Mouse (Mus musculus): Measurements from ENCODE around the gene Mdm1.
"Not testable (repeated sequence)": the region's sequence is repeated elsewhere in the genome, so short reads cannot be mapped to it uniquely, and the experiment has no call there.

The Mdm1 gene

DNA sequence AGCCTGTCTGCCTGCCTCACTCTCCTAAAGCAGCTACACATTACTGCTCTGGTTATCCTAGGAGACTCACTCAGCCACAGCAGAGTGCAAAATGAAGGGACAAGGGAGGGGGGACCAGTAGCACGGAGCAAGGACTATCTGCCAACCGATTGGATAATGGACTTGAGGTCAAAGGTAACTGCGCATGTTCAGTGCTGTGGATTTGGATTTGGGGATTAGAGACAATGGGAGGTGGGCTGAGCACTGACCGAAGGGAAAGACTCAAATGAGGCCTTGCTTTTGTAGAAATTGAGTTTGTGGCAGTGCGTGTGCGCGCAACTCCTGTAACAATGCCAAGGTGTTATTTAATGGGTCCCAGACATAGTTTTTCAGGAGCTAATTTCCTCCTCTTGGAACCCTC, 16.4 kb upstream of the Mdm1 start:
- no peak for DNase-seq

DNA sequence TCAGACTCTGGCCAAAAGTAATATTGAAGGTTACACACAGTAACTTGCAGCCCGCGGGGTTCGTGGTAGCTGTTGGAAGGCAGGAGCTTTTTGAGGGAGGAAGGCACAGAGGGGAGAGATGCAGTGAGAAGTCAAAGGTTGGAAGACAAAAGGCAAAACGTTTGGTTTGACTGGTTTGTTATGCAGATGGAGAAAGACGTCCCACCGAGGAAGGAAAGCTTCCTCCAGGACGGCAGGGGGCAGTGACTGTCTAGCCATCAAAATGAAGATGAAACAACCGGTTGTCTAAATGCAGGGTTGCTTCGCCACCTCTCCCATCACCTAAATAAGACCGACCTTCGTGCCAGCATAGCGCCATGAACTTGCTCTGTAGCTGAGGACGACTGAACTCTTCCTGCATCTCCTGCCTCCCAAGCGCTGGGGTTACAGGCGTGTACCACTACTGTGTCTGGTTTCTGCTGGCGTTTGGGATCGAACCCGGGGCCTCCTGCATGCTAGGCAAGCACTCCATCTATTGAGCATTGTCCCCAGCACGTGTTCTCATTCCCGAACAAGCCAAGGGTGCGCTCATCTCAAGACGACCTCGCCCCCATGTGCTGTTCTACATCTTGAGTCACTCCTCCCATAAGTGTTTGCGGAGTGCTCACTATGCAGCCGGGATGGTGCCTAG, 15.7 kb upstream of the Mdm1 start:
- no peak for DNase-seq

DNA sequence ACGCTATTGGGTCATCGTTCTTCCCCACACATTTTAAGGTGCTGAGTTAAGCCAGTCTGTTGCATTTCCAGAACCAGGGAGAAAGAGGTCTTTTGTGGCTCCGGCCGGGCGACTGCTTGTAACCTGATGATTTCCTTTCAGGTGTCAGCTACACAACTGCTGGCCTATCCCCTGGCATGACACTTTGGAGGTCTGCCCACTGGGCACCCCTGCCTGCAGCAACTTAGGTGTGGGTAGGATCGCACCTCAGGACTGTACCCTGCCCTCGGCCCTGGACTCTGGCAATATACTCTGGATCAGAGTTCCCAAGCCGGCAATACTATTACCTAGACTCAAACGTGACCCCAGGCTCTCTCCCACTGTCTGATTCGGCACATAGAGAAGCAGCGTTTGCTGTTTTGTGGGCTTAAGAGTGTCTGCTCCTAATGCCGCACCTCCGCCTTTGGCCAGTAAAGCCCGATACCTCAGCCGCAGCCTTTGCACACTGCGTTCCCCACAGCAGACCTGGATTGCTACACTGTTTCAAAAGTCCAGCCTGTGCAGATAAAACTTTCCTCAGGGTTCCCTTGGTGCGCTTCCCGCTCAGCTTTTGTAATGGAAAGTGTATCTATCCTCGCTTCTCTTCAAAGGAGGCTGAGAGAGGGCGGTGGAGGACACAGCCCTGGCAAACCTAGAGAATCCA, 12.5 kb upstream of the Mdm1 start:
- no peak for DNase-seq

DNA sequence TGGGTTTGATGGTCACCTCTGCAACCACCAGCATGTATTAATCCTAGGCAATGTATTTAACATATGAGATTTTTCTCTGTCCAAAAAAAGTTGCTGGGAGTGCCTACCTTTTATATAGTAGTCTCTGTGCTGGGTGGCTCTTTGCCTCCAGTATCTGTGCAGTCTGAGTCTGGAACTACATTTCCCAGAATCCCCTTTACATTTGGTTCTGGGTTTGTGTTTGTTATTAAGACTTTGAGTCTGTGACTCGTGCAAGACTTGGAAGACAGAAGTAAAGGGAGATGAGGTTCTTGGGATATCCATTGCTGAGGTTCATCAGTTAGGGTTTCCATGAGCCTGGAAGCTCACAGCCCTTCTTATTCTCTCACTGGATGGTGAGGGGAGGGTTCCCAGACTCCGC, 11.6 kb upstream of the Mdm1 start:
- DNase-seq, result no peak

DNA sequence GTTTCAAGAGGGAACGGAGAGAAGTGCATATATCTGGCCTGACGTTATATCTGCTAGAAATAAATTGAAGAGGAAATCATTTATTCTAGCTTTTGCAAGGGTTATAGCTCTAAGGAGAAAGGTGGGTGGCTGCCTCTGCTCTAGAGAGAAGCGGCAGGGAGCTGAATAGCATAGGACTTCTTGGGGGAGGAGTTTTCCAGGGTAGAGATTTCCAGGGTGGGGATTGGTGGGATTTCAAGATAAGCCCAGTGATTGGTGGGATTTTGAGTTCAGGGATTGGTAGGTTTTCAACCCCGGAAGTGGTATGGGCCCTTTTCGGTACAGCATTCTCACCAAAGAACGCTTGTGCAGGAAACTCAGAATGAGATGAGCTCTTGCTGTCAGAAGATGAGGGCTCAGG, 8.6 kb upstream of the Mdm1 start:
- no peak for DNase-seq

DNA sequence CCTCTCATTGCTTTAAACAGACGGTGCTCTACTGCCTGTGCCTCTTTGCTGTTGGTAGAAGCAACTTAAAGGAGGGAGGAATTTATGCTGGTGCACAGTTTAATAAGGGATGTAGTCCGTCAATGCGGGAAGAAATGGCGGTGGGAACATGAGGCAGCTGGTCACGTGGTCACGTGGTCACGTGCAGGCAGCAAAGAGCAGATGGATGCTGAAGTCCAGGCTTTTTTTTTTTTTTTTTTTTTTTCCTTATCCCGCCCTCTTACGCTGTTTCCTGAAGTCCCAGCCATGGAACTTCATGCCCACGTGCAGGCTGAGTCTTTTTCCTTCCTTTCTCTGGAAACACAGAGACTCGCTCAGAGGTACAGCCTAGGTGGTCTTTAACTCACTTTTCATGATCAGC, 3.1 kb upstream of the Mdm1 start:
- DNase-seq, result no peak

DNA sequence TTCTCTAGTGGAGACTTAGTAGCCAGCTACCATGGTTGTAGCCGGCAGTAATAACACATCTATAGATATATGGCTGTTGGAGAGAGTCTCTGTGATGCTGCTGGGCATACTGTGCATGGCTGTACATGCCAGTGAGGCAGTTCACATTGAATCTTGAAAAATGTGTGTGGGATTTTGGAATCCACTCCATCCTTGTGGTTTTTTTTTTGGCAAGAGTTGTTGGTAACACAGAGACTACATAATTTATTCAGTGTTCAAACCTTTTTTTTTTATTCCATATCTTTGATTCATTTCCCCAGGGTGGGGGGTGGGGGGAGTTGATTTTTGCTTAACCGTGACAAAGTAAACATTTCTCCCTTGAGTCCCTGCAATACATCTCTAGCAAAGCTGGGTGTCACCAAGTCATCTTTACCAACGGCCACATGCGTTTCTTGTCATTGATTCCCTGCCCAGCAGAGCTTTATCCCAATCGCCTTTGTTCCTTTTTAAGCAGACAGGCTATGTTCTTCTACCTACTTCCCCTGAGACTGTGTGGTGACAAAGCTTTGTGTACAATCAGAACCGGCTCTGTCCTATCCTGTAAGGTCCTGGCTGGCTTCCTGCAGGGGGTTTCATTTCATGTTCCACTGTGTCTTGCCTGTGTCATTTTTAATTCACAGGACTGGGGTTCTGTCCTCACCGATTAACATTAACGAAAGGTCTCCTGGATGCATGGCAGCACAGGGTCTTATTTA, 1.6 kb upstream of the Mdm1 start:
- DNase-seq, result no peak

DNA sequence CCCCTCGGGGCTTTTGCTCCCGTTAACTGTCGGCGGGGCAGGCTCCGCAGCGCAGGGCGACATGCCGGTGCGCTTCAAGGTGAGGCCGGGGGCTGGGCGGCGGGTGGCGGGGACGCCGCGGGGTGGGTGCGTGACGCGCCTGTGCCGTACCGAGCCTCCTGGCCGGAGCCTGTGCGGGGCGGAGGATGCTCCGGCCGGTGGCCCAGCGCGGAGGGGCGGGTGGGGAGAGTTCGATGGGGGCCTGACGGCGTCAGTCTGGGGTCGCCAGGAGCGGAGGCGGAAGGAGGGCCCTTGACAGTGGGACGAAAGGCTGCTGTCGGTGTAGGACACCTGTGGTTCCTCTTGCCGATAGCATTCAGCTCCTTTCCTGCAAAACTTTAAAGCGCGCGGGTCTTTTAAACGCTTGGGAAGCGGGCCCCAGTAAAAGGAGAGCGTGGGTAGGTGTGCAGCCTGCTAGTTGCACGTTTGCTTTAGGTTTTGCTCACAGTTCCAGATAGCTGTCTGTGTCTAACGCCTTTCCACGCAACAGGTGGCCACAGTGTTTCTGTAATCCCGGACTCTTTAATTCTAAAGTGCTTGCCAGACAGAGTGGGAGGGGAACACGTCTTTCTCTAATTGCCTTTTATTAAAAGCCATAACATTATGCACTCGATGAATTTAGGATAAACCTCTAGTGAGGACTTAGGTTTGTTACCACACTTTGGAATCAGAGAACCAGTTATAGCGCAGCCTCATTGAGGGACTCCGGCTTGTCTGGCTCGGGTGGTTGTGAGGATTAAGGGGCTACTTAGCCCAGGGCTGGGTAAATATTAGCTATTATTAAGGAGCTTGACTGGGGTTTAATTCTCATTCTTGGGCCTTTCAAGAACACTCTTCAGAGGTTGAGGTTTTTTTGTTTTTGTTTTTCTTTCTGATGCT, 532 bp downstream of the Mdm1 start:
- no peak for DNase-seq

DNA sequence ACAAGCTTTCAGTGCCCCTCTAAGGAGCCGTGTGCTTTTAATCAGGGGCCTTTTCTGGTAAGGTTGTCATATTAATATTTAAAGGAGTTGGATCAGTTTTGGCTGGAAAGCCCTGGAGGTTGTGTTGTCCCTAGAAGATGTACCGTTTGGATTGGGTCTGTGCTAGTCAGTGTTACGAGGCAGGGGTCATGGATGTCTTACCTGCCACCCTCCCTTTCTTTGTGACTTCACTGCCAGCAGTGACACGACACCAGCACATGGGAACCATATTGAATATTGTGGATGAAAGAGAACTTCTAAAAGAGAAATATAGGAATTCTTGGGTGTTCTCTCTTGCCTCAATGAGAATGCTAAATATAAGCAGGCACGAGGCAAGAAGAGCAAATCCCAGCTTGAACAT, 7.8 kb downstream of the Mdm1 start:
- no peak for DNase-seq

DNA sequence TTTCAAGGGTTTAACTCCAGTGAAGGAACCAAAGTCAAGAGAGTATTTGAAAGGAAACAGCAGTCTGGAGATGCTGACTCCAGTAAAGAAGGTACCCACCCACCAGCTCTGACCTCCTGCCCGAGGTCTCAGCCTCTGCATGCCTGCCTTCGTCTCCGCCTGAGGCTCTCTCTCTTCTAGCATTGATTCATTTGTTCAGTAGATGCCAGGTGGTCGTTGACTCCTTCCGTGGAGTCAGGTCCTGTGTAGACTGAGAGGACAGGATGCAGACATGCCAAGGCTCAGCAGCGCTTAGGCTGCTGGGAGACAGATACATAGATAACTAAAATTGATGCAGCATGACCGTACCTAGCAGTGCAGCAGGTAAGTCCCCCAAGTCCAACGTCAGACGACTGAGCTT, 9.3 kb downstream of the Mdm1 start:
- DNase-seq, result no peak

DNA sequence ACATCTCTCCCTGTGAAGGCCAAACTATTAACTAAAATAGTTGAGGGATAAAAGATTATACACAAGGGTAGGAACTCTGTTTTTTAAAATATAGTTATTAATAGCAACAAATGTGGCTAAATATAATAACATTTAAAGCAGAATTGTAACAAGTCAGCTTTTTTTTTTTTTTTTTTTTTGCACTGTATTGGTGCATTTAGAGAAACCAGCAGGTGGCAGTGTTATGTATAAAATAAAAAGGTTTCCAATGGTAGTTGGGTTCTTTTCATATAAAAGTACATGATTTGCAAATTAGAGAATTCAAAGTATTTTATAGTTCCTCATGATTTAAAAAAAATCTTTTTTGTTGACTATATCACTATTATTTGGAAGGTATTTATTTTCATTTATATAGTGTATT, 14.3 kb downstream of the Mdm1 start:
- peak in 1 of 2 experiments; percentile 31 for DNase-seq

DNA sequence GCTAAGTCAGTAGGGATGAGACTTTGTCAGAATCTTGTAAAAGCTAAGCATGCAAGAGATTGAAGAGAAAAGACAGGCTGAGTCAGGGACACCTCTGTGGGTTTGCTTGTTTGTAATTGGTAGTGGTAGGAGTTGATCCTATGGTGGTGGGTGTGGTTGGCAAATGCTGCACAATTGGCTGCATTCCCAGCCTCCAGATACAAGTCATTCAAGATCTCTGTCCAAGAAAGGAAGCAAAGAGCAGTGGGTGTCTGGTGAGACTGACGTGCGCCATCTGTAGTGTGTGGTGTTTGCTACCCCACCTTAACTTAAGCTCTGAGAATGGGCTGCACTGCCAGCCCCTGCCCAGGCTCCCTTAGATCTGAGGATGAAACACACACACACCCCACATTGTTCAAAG, 19.5 kb downstream of the Mdm1 start:
- no peak for DNase-seq

DNA sequence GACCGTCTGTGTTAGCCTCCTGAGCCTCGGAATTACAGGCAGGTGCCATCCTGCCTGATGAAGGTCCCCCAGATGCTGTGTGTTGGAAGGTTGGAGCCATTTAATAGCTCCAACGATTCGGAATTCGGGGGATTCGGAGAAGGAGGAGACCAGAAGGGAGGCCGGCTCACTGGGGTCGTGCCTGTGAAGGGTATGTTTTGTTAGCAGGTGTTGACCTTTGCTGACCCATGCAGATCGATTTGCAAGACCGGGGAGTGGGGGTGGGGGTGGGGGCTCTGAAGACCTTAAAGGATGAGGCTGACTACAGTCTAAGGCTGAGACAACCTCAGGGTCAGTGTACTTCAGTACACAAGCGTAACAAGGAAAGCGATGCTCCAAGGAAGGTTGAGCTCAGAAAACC, 27.6 kb downstream of the Mdm1 start:
- DNase-seq, result no peak

DNA sequence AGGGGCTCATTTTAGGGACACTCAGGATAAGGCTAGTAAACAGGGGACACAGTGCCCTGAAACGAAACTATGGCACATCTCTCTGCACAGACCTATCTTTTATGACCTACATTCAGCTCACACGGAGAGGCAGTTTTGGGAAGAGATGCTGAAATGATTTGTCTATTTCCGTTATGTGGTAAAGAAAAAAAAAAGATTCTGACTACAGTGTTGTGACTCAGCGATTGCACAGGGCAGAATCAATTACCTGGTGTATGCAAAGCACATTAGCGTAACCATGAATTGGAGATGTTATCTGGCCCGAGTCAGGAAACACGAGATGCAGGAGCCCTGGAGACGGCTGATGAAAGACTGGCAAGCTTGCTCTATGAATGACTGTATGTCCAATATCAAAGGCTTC, 30.8 kb downstream of the Mdm1 start:
- no peak for DNase-seq

DNA sequence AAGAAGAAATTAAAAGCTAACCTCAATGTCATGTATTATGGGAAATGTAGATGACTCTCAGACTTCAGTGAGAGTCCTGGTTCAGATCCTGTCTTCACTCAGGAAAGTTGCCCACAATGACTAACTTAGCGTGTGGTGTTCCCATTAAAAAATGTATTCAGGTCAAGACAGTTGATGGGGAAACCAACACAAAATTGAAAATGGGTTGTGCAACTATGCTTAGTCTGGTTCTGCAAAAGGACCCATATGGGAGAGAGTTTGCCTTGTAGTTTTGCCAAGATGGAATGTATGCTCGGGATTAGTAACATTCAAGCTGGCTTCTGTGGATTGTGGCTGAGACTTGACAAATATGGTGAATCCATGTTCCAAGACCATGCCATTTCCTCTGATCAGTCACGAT, 31.3 kb downstream of the Mdm1 start:
- DNase-seq, result no peak

DNA sequence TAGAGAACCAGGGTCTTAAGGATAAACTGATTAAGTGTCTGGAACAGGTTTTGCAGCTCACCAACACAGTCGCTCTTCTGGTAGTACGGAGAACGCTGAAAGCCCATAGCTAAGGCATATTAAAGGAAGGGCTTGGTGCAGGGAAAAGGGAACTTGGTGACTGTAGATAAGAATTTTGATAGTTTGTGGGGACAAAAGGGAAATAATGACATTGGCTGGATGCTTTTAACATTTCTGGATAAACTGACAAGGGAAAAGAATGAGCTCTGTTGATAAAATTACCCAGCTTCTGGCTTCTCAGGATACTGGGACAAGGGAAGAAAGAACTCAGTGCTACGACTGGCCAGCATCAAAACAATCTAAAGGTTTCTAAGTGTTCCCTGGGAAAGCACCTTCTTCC, 33.9 kb downstream of the Mdm1 start:
- not testable (repeated sequence) for DNase-seq

DNA sequence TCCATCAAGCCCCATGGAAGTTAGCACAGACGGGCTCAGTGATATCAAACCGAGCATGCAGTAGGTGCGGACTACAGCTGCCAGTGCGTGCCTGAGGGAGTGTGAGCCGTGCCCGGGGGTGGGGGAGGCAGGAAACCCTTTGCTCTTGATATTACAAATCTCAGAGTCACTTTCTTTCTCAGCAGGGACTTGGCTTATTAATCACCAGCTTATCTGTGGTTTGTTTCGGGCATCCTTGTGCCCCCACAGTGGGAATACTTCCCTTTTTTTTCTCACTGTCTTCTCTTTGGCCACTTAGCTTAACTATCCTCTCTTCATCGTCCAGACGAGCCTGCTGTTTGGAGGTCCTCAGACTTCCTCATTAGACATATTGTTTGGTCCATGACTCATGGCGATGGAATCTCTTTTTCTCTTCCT, 37.1 kb downstream of the Mdm1 start:
- DNase-seq, result no peak

DNA sequence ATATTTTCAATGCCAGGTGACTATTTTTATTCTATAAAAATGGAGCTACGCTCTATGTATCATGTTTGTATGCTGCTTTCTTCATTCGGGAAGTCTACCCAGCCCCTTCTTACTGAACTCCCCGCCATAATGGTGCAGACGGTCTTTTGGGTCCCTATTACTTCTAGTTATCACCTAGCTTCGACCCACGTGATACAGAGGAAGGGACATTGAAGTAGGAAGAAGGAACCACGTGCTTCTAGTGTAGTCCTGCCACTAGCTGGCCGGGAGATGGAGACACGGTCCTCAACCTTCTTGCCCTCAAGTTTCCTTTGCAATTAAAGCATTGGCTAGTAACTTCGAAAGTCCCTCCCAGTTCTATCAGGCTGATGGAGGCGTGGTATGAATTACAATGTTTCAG, 37.7 kb downstream of the Mdm1 start:
- no peak for DNase-seq

DNA sequence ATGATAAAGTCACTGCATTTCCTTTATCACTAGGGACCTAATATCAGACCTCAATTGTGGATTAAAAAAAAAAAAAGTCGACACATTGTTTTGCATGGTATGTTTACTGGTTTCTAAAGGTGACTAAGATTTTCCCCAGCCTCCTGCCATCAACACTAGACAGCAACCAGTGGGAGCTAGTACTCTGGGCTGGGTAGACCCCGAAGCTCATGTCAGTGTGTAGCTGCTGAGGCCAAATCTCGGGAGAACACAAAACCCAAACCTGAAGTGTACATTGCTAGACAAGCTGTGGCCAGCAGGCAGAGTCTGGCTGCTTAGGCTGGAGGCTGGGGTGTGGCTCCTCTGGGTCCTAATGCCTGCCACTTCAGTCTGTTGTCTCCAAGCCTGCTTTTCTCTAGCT, 53.5 kb downstream of the Mdm1 start:
- not testable (repeated sequence) for DNase-seq

DNA sequence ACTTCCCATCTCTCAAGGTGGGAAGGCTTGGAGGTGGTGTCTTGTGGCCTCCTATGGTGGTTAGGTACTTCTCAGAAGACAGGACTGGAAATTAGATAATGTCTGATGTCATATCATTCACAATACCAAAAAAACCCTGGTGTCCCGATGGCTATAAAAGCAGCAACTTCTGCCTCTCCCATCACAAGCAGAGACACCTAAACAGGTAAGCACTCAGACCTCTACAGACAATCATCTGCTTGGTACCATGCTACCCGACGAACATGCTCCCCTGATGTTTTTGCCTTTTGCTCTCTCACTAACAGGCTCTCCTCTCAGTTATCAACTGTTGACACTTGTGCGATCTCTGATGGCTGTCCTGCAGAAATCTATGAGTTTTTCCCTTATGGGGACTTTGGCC, 63.0 kb downstream of the Mdm1 start, which contains the start of gene Il22:
TSS of gene Il22 (plus strand) at position 301 of the 400 bp plus-strand sequence.
- DNase-seq, result no peak

DNA sequence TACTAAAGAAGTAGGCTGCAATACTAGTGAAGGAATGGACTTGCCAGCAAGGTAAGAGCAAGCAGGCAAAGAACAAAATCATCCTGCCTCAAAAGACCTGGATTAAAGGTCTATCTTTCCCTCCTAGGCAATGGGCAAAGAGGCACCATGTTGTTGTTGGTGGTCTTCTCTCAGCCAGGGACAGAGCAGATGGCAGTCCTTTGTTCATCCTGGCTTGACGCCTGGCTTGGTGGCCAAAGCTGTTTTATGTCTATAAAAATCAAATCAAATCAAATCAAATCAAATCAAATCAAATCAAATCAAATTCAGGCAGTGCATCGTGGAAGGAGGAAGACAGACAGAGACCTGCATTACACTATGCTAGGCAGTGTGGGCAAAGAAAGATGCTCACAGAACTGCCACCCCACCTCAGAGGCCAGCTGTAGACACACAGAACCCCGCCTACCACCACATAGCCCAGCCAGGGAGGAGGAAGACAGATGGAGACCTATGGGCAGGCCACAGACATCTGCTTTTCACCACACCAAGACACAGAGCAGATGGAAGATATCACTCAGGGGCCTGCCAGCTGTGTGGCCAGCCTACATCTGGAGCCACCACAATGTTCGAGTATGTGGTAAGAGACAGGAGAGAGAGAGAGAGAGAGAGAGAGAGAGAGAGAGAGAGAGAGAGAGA, 74.2 kb downstream of the Mdm1 start:
- not testable (repeated sequence) for DNase-seq

Data from B cell, adult 2 months (primary cell).